Mouse (Mus musculus): ENCODE measurements around the gene Cebpa.
A peak's percentile ranks its signal among the peaks of the same experiment; 100 is the strongest.

Gene Cebpa

DNA sequence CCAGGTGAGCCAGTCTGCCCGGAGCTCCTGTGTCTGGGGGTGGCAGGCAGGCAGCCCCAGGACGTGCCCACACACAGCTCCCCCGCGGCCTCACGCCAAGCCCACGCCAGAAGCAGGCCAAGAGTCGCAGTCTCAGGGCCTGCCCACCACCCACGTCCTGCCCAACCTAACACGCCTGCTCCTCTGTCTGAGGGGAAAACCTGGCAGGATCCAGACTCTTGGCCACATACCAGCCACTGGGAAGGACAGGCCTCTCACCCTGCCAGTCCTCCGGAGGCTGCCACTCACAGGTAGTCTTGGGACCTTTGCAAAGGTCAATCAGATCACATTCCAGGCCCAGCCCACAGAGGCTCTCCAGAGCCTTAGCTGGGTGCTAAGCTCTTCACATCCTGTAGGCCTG is 27.2 kb downstream of the Cebpa start:
- no peak for DNase-seq (ENCODE audit: low spot score)

DNA sequence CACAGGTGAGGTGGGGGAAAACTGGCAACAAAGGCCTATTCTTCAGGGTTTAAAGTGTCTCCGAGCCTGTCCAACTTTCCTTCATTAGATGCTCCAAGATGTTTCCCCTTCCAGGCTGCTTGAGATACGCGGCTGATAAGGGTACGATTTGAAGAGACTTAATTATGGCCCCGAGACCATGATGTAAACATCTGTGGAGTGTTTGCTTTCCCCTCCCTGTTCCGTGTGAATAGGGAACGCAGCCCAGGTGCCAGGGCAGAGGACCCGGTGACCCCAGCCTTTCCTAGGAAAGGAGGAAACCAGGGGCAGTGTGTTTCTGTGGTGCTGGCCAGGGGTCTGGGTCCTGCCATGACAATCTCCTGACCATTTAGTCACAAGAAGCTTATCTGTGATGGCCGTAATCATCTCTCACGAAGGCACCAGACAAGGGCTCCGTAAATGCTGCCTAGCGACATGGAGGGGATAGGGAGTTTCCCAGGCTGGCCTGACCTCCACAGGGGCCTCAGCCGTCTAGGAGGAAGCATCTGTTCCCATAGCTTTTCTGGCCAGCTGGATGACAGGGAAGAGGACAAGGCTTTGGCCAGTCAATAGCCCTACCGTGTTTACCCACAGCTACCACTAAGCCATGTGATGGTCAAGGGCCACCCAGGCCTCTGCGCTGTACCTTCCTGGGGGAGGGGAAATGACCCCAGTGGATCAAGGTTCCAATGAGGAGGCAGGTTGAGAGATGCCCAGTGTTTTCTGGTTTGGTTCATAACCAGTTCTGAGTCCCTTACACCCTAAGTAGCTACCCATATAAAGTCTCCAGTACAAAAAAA is 30.7 kb downstream of the Cebpa start:
- DNase-seq (ENCODE audit: low spot score), result no peak

DNA sequence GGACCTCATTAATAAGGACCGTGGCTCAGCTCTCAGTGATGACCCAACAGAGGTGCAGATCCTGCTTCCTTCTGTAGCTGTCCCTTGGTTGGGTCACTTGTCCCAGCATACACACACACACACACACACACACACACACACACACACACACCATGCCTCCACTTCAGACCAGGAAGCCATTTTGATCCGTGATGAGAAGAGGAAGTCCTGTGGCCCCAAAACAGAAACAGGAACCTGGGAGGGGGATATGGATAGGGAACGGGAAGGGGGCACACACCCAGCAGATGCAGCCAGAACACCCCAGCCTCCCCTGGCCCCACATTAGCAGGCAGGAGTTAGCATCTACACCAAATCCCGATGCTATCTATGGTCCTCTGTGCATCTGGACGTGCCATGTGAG is 31.8 kb downstream of the Cebpa start:
- no peak for DNase-seq (ENCODE audit: low spot score)

DNA sequence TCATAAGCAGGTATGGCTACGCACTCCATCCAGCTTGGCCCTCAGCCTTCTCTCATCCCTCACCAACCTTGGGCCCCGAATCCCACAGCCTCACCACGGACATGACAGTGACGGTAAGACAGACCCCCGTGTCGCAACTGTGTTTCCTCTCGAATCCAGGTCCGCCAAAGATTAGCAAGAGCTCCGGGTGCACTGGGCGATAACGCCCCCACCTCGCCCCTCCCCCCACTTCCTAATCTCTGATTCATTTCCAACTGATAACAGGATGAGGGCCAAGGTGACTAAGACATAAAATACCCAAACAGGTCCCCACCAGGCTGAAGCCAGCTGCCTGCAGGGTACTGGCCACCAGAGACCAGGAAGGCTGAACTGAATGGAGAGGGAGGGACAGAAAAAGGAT is 35.4 kb downstream of the Cebpa start:
- no peak for DNase-seq (ENCODE audit: low spot score)

DNA sequence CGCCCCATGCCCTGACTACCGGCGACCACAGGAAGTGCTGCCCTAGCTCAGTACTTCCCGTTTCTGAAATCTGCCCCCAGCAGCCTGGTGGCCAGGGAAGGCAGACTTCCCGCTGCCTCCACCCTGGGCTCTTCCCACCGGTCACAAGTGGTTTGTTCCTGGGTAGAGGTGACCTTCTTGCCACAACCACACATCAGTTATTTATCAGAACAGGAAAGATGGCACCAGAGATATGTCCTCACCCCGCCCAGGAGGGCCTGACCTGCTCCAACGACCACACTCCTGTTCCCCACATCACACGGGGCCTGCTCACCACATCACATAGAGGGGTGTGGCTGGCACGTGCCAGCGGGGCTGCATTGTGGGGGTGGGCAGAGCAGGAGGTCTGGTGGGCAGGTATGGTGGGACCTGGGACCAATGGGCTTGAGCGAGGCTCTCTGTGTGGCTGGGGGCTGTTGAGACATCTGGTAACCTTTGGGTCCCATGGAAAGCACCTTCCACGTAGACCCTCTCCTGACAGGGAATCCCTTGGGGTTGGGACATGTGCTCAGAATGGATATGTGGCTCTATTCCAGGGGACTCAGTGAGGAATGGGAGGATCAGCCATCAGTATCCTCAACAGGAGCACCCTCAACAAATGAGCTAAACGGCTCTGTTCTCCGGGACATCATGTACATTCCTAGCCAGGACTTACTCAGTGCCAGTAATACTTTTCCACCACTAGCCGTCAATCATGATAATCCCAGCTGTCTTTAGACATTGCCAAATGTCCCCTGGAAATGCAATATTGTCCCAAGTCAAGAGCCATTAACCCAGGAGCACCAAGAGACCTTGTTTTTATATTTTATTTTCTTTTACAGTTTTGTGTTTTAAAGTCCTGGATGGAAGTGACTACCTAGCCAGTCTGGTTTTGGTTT is 37.7 kb downstream of the Cebpa start:
- no peak for DNase-seq (ENCODE audit: low spot score)

DNA sequence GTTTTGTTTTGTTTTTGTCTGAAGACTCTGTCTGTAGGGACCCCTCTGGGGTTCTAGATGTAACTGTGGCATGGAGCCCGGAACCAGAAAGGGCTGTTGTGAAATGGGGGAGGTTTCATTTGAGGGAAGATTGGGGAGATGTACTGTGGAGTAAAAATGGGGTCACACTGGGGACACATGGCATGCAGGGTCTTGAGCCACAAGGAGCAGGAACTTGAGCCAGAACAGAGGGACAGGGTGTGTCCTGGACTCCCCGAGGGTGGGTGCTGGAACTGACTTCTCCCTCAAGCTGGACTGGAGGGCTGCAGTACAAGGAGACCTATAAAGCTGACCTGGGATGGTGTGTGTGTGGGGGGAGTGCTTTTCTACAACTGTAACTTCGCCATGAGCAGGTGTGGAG is 38.4 kb downstream of the Cebpa start:
- DNase-seq (ENCODE audit: low spot score), result no peak

DNA sequence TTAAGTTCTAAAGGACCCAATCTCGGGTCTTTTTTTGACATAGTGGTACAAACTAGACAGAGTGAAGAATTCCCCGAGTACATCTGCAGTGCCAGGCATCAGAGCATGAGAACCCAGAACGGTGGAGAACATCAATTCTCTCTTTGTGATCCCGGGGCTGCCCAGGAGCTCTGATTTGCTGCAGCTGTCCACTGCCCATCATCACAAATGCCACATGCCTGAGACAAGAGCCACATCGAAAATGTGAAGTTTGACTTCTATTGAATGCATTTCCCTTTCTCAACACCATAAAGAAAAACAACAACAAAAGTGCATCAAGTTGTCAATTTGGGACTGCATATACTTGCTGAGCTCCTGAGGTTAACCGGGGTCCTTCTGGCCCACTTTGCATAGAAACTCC is 43.4 kb downstream of the Cebpa start:
- DNase-seq (ENCODE audit: low spot score), result no peak

DNA sequence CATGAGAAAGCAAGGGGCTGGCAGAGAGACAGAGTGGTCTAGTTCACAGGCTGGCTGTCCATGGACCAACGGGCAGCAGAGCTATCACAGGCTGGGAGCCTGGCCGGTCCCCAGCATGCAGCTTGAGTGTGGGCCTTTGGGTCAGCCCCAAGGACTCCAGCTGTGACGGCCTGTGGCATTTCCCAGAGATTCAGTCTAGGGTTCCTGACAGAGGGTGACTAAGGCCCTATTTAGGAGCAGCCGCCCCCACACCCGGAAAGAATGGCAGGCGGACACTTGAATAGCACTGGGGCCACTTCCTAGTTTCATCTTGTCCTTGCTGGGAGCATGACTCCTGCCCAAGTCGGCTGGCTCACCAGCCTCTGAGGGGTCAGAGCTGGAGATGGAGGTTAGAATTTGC is 44.5 kb downstream of the Cebpa start:
- DNase-seq (ENCODE audit: low spot score), result no peak

DNA sequence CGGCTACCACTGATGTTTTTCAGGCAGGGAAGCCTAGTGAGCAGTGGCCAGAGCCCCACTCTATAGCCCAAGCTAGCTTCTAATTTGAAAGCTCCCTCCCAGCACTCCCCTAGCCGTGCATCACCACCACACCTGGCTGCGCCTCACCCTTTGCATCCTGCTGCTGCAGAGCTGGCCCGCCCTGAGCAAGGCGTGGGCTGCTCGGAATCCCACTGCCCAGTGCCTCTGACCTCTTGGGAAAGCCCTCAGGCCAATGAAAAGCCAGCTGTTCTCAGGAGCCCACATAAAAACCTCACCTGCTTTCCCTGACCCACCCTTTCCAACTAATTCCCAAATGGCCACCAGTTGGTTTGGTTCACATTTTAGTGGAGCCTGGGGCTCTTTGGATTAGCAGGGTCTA is 45.0 kb downstream of the Cebpa start:
- no peak for DNase-seq (ENCODE audit: low spot score)

DNA sequence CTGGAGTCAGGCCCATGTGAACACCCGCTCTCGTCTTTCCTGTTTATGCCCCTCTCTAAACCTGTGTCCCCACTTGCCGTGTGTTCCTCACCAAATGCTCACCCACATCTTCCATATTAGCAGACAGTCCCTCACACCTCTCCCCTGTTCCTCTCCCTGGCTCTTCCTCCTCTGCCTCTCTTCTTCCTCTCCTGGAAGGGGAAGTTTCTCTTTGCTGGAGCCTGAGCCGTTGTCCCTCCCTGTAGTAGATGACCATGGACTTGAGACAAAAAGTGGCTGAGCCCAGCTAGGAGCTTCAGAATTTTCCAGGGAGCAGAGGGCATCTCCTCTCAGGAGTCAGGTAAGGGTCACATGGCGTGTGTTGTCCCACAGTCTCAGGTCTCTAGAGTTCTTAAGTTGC is 47.9 kb downstream of the Cebpa start:
- DNase-seq (ENCODE audit: low spot score), result no peak

DNA sequence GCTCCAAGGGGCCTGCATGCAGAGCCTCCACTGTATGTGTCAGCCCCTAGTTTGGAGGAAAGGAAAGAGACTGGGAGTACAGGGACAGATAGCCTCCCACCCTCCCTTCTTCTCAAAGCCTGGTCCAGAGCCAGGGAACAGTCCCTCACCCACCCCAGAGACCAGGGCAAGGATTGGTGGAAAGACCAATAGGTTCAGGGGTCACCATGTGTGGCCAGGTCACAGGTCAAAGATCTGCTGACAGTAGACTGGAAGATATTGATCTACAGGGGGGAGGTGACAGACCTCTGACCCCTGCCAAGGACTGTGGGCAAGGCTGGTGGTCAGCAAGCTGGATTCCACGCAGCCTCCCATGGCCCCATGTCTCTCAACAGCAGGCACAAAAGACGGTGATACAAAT is 48.8 kb downstream of the Cebpa start:
- DNase-seq (ENCODE audit: low spot score), result no peak

DNA sequence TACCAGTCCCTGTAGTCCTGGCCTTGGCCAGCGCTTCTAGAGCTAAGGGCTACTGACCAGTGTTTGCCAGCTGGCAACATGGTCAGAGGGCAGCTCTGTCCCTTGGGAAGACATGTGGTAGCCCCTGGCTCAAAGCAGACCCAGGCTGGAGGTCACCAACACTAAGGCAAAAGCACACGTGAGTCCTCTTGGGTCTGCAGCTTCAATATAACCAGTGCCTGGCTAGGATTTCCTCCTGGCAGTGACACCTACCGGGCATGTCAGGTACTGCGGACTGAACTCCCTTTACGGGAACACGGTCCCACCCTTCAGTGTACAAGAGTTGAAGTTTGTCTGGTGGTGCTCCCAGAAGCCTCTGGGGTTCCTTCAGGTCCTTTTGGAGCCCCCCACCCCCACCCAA is 50.2 kb downstream of the Cebpa start:
- peak; percentile 84 for DNase-seq (ENCODE audit: low spot score)

All from ovary, postnatal 36 days (tissue).